Mouse (Mus musculus) kidney, adult 2 months (tissue): ENCODE results near the gene Dennd5b.

Experiments used
- CTCF ChIP-seq: fragments of 200-500 bp; conservative IDR thresholded peaks from 2 replicates; pipeline ENCODE4 v1.5.1; 2011; ENCODE audit warnings: low read depth, mild to moderate bottlenecking, control low read depth, low read length, moderate library complexity, mixed read lengths; ENCODE audit not compliant: insufficient read depth, insufficient read length
- POLR2A ChIP-seq: fragments of 200-500 bp; IDR thresholded peaks from one replicate; pipeline ENCODE4 v1.6.1; 2011; ENCODE audit warnings: low read depth, low read length, control low read depth

- TF ChIP-seq POLR2A: no peak
- no peak for TF ChIP-seq CTCF
These were observed 8.0 kb downstream of the Dennd5b start for GRCm38 (mm10) chr6:149093465-149093864.
